Comparison of ENCODE assay signal across 27 mouse cellular contexts in the genomic region with DNA sequence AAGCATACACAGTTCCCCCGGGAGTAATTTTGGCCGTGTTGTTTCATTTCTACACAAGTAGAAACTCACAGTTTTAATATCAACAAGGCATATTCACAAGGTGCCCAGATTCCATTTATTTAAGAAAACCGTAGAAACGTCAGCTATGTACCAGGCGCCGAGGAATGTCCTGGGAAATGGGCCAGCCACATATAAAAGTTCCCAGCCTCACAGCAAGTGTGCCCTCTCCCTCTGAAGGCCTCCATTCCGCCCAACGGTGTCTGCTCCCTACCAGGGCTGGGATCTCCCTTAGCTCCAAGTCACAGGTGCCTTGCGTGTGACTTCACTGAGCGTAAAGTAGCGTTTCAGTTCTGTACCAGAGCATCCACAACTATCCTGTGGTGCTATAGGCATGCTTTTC.
DNase-seq lines count a peak whose midpoint lies in the region; ATAC-seq and TF ChIP-seq lines count a peak whose summit lies in the region.
"Had no signal": no experiment of that assay in that cellular context is flagged by ENCODE, and none has a peak within 500 bp of the region (broad histone marks: within the 10 kb centered on the region; RNA-seq: fewer than 3 reads in every experiment).

No protein-coding gene starts in this region.

- TF ChIP-seq EP300 in lung, postnatal 0 days (IDR thresholded peaks at IDR 0.05), result no peak

- no peak overlapping the region for H3K4me2 ChIP-seq in intestine, embryonic 15.5 days (replicated peaks)
- no peak overlapping the region for H3K4me2 ChIP-seq in intestine, postnatal 0 days (replicated peaks; ENCODE audit: low read depth)
- no peak overlapping the region for H3K4me2 ChIP-seq in lung, postnatal 0 days (replicated peaks; ENCODE audit: low read depth, low read length)
- no peak overlapping the region for H3K4me2 ChIP-seq in stomach, embryonic 16.5 days (ENCODE audit: low read depth, low read length)
- H3K4me2 ChIP-seq: embryonic facial prominence, embryonic 12.5 days; embryonic facial prominence, embryonic 15.5 days; forebrain, embryonic 13.5 days; heart, embryonic 11.5 days; hindbrain, embryonic 13.5 days had no signal

- no peaks in the 10 kb centered on the region for H3K27me3 ChIP-seq in intestine, embryonic 15.5 days (replicated peaks)
- H3K27me3 ChIP-seq in intestine, postnatal 0 days (replicated peaks; ENCODE audit: control insufficient read depth, insufficient read depth, low read length), result no peaks in the 10 kb centered on the region
- no peaks in the 10 kb centered on the region for H3K27me3 ChIP-seq in lung, postnatal 0 days (replicated peaks; ENCODE audit: insufficient read depth, low read length)
- H3K27me3 ChIP-seq in stomach, embryonic 16.5 days (ENCODE audit: control insufficient read depth, insufficient read depth, low read length), result no peaks in the 10 kb centered on the region
- H3K27me3 ChIP-seq: CH12.LX; embryonic facial prominence, embryonic 15.5 days; Patski had no signal

- 0 out of 2 replicates have a peak overlapping the region, but pooled peaks have one; percentile 36 for H3K27ac ChIP-seq in intestine, embryonic 15.5 days
- H3K27ac ChIP-seq in intestine, postnatal 0 days (ENCODE audit: low read depth, low read length), result no peak overlapping the region
- no peak overlapping the region for H3K27ac ChIP-seq in lung, postnatal 0 days (ENCODE audit: low read length)
- peak overlapping the region; percentile 12; the same call in 1 of the 2 replicates for H3K27ac ChIP-seq in stomach, embryonic 16.5 days (ENCODE audit: low read length)
- H3K27ac ChIP-seq: embryonic facial prominence, embryonic 12.5 days; embryonic facial prominence, embryonic 15.5 days; forebrain, embryonic 13.5 days; hindbrain, embryonic 13.5 days had no signal

- no peak for TF ChIP-seq CTCF in intestine, postnatal 0 days (IDR thresholded peaks at IDR 0.05; ENCODE audit: low read depth)
- TF ChIP-seq CTCF in lung, postnatal 0 days (IDR thresholded peaks at IDR 0.05), result no peak

- no peaks in the 10 kb centered on the region for H3K4me1 ChIP-seq in intestine, embryonic 15.5 days (replicated peaks)
- H3K4me1 ChIP-seq in intestine, postnatal 0 days (replicated peaks; ENCODE audit: control insufficient read depth, insufficient read depth, low read length), result no peaks in the 10 kb centered on the region
- H3K4me1 ChIP-seq in lung, postnatal 0 days (ENCODE audit: insufficient read depth, low read depth, low read length), result no peaks in the 10 kb centered on the region
- no peaks in the 10 kb centered on the region for H3K4me1 ChIP-seq in stomach, embryonic 16.5 days (ENCODE audit: control insufficient read depth, insufficient read depth, low read length)
- H3K4me1 ChIP-seq: embryonic facial prominence, embryonic 15.5 days; forebrain, embryonic 13.5 days had no signal

- H3K4me3 ChIP-seq in intestine, embryonic 15.5 days (replicated peaks), result no peak overlapping the region
- H3K4me3 ChIP-seq in intestine, postnatal 0 days (ENCODE audit: low read depth, low read length), result no peak overlapping the region
- no peak overlapping the region for H3K4me3 ChIP-seq in lung, postnatal 0 days (ENCODE audit: low read depth, low read length)
- no peak overlapping the region for H3K4me3 ChIP-seq in stomach, embryonic 16.5 days (replicated peaks; ENCODE audit: low read length)
- H3K4me3 ChIP-seq: embryonic facial prominence, embryonic 12.5 days; embryonic facial prominence, embryonic 15.5 days; forebrain, embryonic 13.5 days; hindbrain, embryonic 13.5 days had no signal

- peak; percentile 21 for DNase-seq in lung, postnatal 0 days (ENCODE audit: low spot score)
- DNase-seq in lung, postnatal 4 days, result no peak
- DNase-seq in T-cell, adult 2 months (ENCODE audit: low spot score), result no peak
- DNase-seq in kidney, postnatal 4 days, result no peak
- DNase-seq: adrenal gland, adult 2 months; adrenal gland, postnatal 14 days; B cell, adult 2 months; cerebellum, adult 11 months; cerebellum, adult 2 months; cerebellum, adult 9-11 months; cerebellum, postnatal 25 days; gastrocnemius, postnatal 10 days; gastrocnemius, postnatal 36 days; heart, adult 11 months had no signal

- ATAC-seq in intestine, embryonic 15.5 days, result no peak
- no peak for ATAC-seq in intestine, postnatal 0 days
- no peak for ATAC-seq in lung, postnatal 0 days
- ATAC-seq in stomach, embryonic 16.5 days (ENCODE audit: insufficient read depth, low FRiP score), result no peak
- ATAC-seq: forebrain, embryonic 13.5 days; forebrain, embryonic 16.5 days; hindbrain, embryonic 16.5 days; Patski had no signal

- H3K9ac ChIP-seq in intestine, embryonic 15.5 days, result no peak overlapping the region
- no peak overlapping the region for H3K9ac ChIP-seq in intestine, postnatal 0 days (ENCODE audit: low read depth, low read length)
- no peak overlapping the region for H3K9ac ChIP-seq in lung, postnatal 0 days (replicated peaks; ENCODE audit: low read depth)
- H3K9ac ChIP-seq in stomach, embryonic 16.5 days (ENCODE audit: low read length), result no peak overlapping the region
- H3K9ac ChIP-seq: embryonic facial prominence, embryonic 12.5 days; embryonic facial prominence, embryonic 15.5 days; forebrain, embryonic 13.5 days; hindbrain, embryonic 13.5 days had no signal

- 75% methylated on average over 11 of the region's 11 CpGs for WGBS in intestine, embryonic 15.5 days
- 82% methylated on average over 11 of the region's 11 CpGs for WGBS in intestine, postnatal 0 days
- WGBS in lung, postnatal 0 days, result 68% methylated on average over 11 of the region's 11 CpGs
- 76% methylated on average over 11 of the region's 11 CpGs for WGBS in stomach, embryonic 16.5 days

- H3K9me3 ChIP-seq in intestine, embryonic 15.5 days, result no peaks in the 10 kb centered on the region
- no peaks in the 10 kb centered on the region for H3K9me3 ChIP-seq in intestine, postnatal 0 days (ENCODE audit: control insufficient read depth)
- no peaks in the 10 kb centered on the region for H3K9me3 ChIP-seq in lung, postnatal 0 days (ENCODE audit: low read length)
- no peaks in the 10 kb centered on the region for H3K9me3 ChIP-seq in stomach, embryonic 16.5 days (replicated peaks; ENCODE audit: control insufficient read depth, low read length)
- H3K9me3 ChIP-seq: embryonic facial prominence, embryonic 12.5 days; embryonic facial prominence, embryonic 15.5 days; forebrain, embryonic 13.5 days; hindbrain, embryonic 13.5 days had no signal

- H3K36me3 ChIP-seq in intestine, embryonic 15.5 days, result no peaks in the 10 kb centered on the region
- no peaks in the 10 kb centered on the region for H3K36me3 ChIP-seq in intestine, postnatal 0 days (ENCODE audit: control insufficient read depth, insufficient read depth)
- H3K36me3 ChIP-seq in lung, postnatal 0 days (ENCODE audit: insufficient read depth, low read length), result no peaks in the 10 kb centered on the region
- no peaks in the 10 kb centered on the region for H3K36me3 ChIP-seq in stomach, embryonic 16.5 days (ENCODE audit: control insufficient read depth, insufficient read depth, low read length)
- H3K36me3 ChIP-seq: embryonic facial prominence, embryonic 12.5 days; embryonic facial prominence, embryonic 15.5 days; G1E; hindbrain, embryonic 13.5 days had no signal

Comparison
In these comparisons a context has a peak if more than half of its experiments do, and no peak if none do; other contexts are left out.
1. H3K27ac ChIP-seq: peak in intestine, embryonic 15.5 days (single experiment) and stomach, embryonic 16.5 days (single experiment); none in intestine, postnatal 0 days (single experiment) and lung, postnatal 0 days (single experiment).